Mouse (Mus musculus) kidney, embryonic 15.5 days (tissue): ENCODE measurements around the gene Dnajb1. TPM values are rescaled to one million over a fixed set of nuclear protein-coding genes. Genes with fewer than 3 reads are reported as not detected.

Source experiments
- ATAC-seq: fragments of 200-750 bp; cut with Nextera tagmentation; replicated peaks from 2 replicates; pipeline ENCODE4 v1.8.0; 2017; ENCODE audit warnings: moderate TSS enrichment; ENCODE audit not compliant: low FRiP score
- H3K27ac ChIP-seq: fragments of 300-500 bp; sonication (generic); 2 replicates; pipeline ENCODE4 v1.5.1; 2015; ENCODE audit warnings: mild to moderate bottlenecking, inconsistent platforms
- H3K27me3 ChIP-seq: fragments of 300-500 bp; sonication (generic); 2 replicates; pipeline ENCODE4 v1.6.1; 2015; ENCODE audit warnings: inconsistent platforms
- H3K36me3 ChIP-seq: fragments of 300-500 bp; sonication (generic); 2 replicates; pipeline ENCODE4 v1.6.1; 2015; ENCODE audit warnings: inconsistent platforms
- H3K4me1 ChIP-seq: fragments of 300-500 bp; sonication (generic); 2 replicates; pipeline ENCODE4 v1.6.1; 2015; ENCODE audit warnings: inconsistent platforms
- H3K4me2 ChIP-seq: fragments of 300-500 bp; sonication (generic); 2 replicates; pipeline ENCODE4 v1.6.1; 2015; ENCODE audit warnings: moderate library complexity, mild to moderate bottlenecking, inconsistent platforms
- H3K4me3 ChIP-seq: fragments of 300-500 bp; sonication (generic); replicated peaks from 2 replicates; pipeline ENCODE4 v1.5.1; 2015; ENCODE audit warnings: mild to moderate bottlenecking, inconsistent platforms
- H3K9ac ChIP-seq: fragments of 300-500 bp; sonication (generic); 2 replicates; pipeline ENCODE4 v1.6.1; 2015; ENCODE audit warnings: mild to moderate bottlenecking, inconsistent platforms
- H3K9me3 ChIP-seq: fragments of 300-500 bp; sonication (generic); replicated peaks from 2 replicates; pipeline ENCODE4 v1.6.1; 2016; ENCODE audit warnings: inconsistent platforms
- WGBS: fragments of 180-500 bp; shearing (Covaris S2); methylation state at CpG from one replicate; pipeline ENCODE4 v1.1.7; 2015; ENCODE audit warnings: mixed read lengths; 5-methylcytosine and 5-hydroxymethylcytosine counted together
- polyA plus RNA-seq: library from polyadenylated mRNA; unstranded; fragments of >200 nt; fragmentation: Nextera tagmentation; extraction: Ambion mirVana; gene quantifications from 2 replicates; pipeline ENCODE4 v1.2.1, GENCODE M21; 2015

Dnajb1 gene
- polyA plus RNA-seq, 1 experiment from 2014 or later, result 60.4 TPM

GRCm38 (mm10) chr8:83619568-83620285 lies 11.7 kb downstream of the Dnajb1 start:
- no peak overlapping the region for H3K4me3 ChIP-seq
- H3K27ac ChIP-seq, result no peak overlapping the region
- 85% methylated on average over 9 of the region's 9 CpGs for WGBS

DNA sequence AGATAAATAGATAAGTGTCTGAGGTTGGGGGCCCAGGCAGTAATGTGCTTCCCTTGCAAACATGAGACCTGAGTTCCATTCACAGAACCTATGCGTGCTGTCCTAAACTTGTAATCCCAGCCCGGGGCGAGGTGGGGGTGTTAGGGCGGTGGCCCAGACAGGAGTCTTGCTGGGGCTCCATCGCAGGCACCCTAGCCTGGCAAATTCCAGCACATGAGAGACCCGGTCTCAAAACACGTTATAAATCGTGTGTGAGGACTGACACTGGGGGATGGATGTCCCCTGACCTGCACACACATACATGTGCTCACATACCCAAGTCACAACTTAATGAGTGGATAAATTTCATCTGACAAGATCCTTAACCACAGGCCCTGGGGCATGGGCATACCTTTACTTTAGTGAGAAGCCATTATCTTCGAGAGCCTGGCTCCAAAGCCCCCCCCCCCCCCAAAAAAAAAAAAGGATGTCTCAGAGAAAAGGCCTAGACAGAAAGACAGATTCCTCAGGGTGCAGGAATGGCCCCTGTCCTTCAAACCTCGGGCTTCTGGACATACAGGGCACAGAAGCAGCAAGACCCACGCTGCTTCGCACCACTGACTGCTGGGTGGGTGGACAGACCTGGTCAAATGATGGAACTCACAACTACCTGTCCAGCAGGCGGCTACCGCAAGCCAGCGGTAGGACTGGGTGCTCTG lies 13.8 kb downstream of the Dnajb1 start:
- WGBS, result 56% methylated on average over 15 of the region's 15 CpGs
- Histone ChIP-seq H3K27me3 (no peaks in the 10 kb centered on the region), H3K4me2 (peak overlapping the region; percentile 74), H3K9me3 (no peaks in the 10 kb centered on the region), H3K4me1 (peaks cover 7% of the 10 kb centered on the region), H3K4me3 (peak overlapping the region; percentile 46), H3K9ac (peak overlapping the region; percentile 42), H3K27ac (no peak overlapping the region), H3K36me3 (no peaks in the 10 kb centered on the region)
- ATAC-seq, result peak; percentile 46

More at GRCm38 (mm10) chr8:83619568-83620285, 11.7 kb downstream of the Dnajb1 start:
- no peak for ATAC-seq
- Histone ChIP-seq H3K36me3 (no peaks in the 10 kb centered on the region), H3K4me1 (peaks cover 7% of the 10 kb centered on the region), H3K4me2 (no peak overlapping the region), H3K9ac (no peak overlapping the region), H3K27me3 (no peaks in the 10 kb centered on the region), H3K9me3 (no peaks in the 10 kb centered on the region)

DNA sequence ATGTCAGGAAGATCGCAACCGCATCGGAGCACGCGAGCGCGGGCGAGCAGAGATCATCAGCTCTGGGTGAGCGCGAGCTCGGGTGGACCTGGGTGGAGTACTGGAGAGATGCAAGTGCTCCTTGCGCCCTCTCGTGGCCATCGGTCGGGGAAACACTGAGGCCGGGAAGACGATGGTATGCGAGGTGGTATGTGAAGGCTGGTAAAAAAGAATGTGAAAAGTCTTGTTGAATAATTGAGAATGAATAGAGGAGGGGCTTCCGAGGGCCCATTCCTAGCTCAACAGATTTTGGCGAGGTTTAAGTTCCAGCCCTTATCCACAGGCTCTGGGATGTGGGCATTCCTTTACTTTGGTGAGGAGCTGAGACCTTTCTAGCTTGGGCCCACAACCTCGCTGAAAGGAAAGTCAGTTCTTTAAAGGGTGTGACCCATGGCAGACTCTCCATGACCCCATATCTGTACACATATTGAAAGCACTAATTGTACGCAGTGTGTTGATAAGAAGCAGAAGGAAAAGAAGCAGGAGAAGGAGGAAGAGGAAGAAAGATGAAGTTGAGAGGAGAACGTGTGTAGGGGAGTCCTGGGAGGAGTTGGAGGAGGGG lies 14.5 kb downstream of the Dnajb1 start:
- WGBS, result 10% methylated on average over 23 of the region's 23 CpGs
- Histone ChIP-seq H3K4me1 (peaks cover 7% of the 10 kb centered on the region), H3K27ac (no peak overlapping the region), H3K4me2 (peak overlapping the region; percentile 74), H3K4me3 (peak overlapping the region; percentile 46), H3K9me3 (no peaks in the 10 kb centered on the region), H3K9ac (peak overlapping the region; percentile 42), H3K36me3 (no peaks in the 10 kb centered on the region), H3K27me3 (0 out of 2 replicates have a peak, but pooled peaks cover 3% of the 10 kb centered on the region)
- peak; percentile 91 for ATAC-seq

GRCm38 (mm10) chr8:83623549-83623948 lies 15.6 kb downstream of the Dnajb1 start:
- no peak overlapping the region for H3K4me2 ChIP-seq
- 0 out of 2 replicates have a peak, but pooled peaks cover 3% of the 10 kb centered on the region for H3K27me3 ChIP-seq
- H3K27ac ChIP-seq, result no peak overlapping the region
- peaks cover 7% of the 10 kb centered on the region for H3K4me1 ChIP-seq
- ATAC-seq, result no peak
- H3K9ac ChIP-seq, result no peak overlapping the region
- no peaks in the 10 kb centered on the region for H3K36me3 ChIP-seq
- H3K9me3 ChIP-seq, result no peaks in the 10 kb centered on the region
- WGBS, result 86% methylated on average over 7 of the region's 7 CpGs
- H3K4me3 ChIP-seq, result no peak overlapping the region

GRCm38 (mm10) chr8:83624739-83625138 lies 16.7 kb downstream of the Dnajb1 start:
- no peak overlapping the region for H3K27ac ChIP-seq
- no peak overlapping the region for H3K4me2 ChIP-seq
- H3K9me3 ChIP-seq, result no peaks in the 10 kb centered on the region
- 0 out of 2 replicates have a peak, but pooled peaks cover 3% of the 10 kb centered on the region for H3K27me3 ChIP-seq
- H3K4me1 ChIP-seq, result peaks cover 7% of the 10 kb centered on the region
- ATAC-seq, result no peak
- 45% methylated on average over 3 of the region's 3 CpGs for WGBS
- H3K36me3 ChIP-seq, result no peaks in the 10 kb centered on the region
- no peak overlapping the region for H3K4me3 ChIP-seq
- H3K9ac ChIP-seq, result no peak overlapping the region

- no peaks in the 10 kb centered on the region for H3K36me3 ChIP-seq
- H3K27ac ChIP-seq, result no peak overlapping the region
- H3K4me3 ChIP-seq, result no peak overlapping the region
- H3K9ac ChIP-seq, result no peak overlapping the region
- H3K9me3 ChIP-seq, result no peaks in the 10 kb centered on the region
- 0 out of 2 replicates have a peak, but pooled peaks cover 3% of the 10 kb centered on the region for H3K27me3 ChIP-seq
- H3K4me2 ChIP-seq, result no peak overlapping the region
- WGBS, result 89% methylated on average over 6 of the region's 6 CpGs
- ATAC-seq, result no peak
- peaks cover 7% of the 10 kb centered on the region for H3K4me1 ChIP-seq
These were observed 17.8 kb downstream of the Dnajb1 start for GRCm38 (mm10) chr8:83625676-83626299.

- no peak overlapping the region for H3K9ac ChIP-seq
- no peak overlapping the region for H3K27ac ChIP-seq
- no peak overlapping the region for H3K4me2 ChIP-seq
- H3K27me3 ChIP-seq, result 0 out of 2 replicates have a peak, but pooled peaks cover 3% of the 10 kb centered on the region
- H3K4me1 ChIP-seq, result no peaks in the 10 kb centered on the region
- H3K36me3 ChIP-seq, result no peaks in the 10 kb centered on the region
- ATAC-seq, result no peak
- no peaks in the 10 kb centered on the region; the same call in 1 of the 2 replicates for H3K9me3 ChIP-seq
- no peak overlapping the region for H3K4me3 ChIP-seq
- 84% methylated on average over 7 of the region's 7 CpGs for WGBS
These were observed 24.2 kb downstream of the Dnajb1 start for GRCm38 (mm10) chr8:83632083-83632707.

DNA sequence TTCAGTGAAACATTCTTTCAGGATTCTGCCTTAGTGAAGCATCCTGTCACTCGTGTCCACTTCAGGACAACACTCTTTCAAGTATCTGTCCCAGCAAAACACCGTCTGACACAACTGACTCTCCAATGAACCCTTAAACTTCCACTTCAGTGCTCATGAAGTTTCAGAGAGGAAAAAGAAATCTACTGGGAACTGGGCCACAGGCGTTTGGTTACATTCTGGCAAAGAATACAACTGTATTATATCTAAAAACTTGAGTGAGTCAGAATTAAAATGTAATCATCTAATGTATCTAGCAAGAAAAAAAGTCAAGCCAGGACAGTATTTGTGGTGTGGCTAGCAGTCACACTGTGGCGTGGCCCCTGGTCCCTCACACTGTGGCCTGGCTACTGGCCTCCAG lies 30.9 kb downstream of the Dnajb1 start:
- Histone ChIP-seq H3K4me1 (no peaks in the 10 kb centered on the region), H3K9me3 (no peaks in the 10 kb centered on the region; the same call in 1 of the 2 replicates), H3K9ac (no peak overlapping the region), H3K27ac (no peak overlapping the region), H3K36me3 (no peaks in the 10 kb centered on the region), H3K27me3 (no peaks in the 10 kb centered on the region), H3K4me2 (no peak overlapping the region), H3K4me3 (no peak overlapping the region)
- no peak for ATAC-seq
- 80% methylated on average over 4 of the region's 4 CpGs for WGBS

GRCm38 (mm10) chr8:83639649-83640048 lies 31.7 kb downstream of the Dnajb1 start:
- H3K4me2 ChIP-seq, result no peak overlapping the region
- H3K9ac ChIP-seq, result no peak overlapping the region
- no peaks in the 10 kb centered on the region for H3K4me1 ChIP-seq
- H3K27me3 ChIP-seq, result no peaks in the 10 kb centered on the region
- no peak for ATAC-seq
- no peak overlapping the region for H3K27ac ChIP-seq
- H3K36me3 ChIP-seq, result no peaks in the 10 kb centered on the region
- no peak overlapping the region for H3K4me3 ChIP-seq
- WGBS, result 71% methylated on average over 5 of the region's 5 CpGs
- no peaks in the 10 kb centered on the region; the same call in 1 of the 2 replicates for H3K9me3 ChIP-seq

DNA sequence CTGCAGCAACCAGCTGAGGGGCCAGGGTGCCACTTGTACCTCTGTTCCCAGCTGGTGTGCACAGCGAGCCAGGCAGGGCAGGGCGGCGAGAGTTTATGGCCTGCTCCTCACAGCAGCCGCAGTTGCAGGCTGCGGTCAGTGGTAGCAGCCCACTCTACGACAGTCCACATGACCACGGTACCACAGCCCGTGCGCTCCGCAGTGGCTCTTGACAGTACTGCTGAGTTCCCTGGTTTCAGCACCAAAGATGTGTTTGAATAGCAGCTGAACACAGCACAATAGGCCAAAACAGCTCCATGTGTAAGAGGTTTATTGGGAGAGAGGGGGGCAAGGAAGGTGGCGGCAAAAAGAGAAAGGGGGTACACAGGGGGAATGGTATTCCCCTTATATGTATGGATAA lies 39.5 kb downstream of the Dnajb1 start:
- Histone ChIP-seq H3K27ac (no peak overlapping the region), H3K9me3 (no peaks in the 10 kb centered on the region), H3K27me3 (no peaks in the 10 kb centered on the region), H3K36me3 (no peaks in the 10 kb centered on the region), H3K4me1 (0 out of 2 replicates have a peak, but pooled peaks cover 4% of the 10 kb centered on the region), H3K4me3 (no peak overlapping the region), H3K4me2 (no peak overlapping the region), H3K9ac (no peak overlapping the region)
- 91% methylated on average over 11 of the region's 11 CpGs for WGBS
- no peak for ATAC-seq

DNA sequence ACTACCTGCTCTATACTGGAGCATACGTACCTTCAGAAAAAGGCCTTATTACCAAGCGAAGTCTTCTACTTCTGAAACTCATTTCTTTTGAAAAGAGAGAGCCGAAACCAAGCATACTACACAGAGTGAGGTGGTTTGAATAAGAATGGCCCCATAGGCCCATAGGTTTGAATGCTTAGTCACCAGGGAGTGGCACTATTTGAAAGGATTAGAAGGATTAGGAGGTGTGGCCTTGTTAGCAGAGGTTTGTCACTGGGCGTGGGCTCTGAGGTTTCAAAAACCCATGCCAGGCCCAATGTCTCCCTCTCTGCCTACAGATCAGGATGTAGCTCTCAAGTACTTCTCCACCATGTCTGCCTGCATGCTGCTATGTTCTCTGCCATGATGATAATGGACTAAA lies 40.0 kb downstream of the Dnajb1 start:
- no peak overlapping the region for H3K4me3 ChIP-seq
- WGBS, result 93% methylated on average over 4 of the region's 4 CpGs
- peaks cover 4% of the 10 kb centered on the region for H3K4me1 ChIP-seq
- no peaks in the 10 kb centered on the region for H3K9me3 ChIP-seq
- H3K27ac ChIP-seq, result no peak overlapping the region
- no peaks in the 10 kb centered on the region for H3K36me3 ChIP-seq
- no peak for ATAC-seq
- no peak overlapping the region for H3K9ac ChIP-seq
- H3K27me3 ChIP-seq, result no peaks in the 10 kb centered on the region
- no peak overlapping the region for H3K4me2 ChIP-seq
